Mouse (Mus musculus) G1E (cell line): Measurements from ENCODE around the gene Sf3a2.

Experiments used
- CTCF ChIP-seq: IDR thresholded peaks from 2 replicates; pipeline ENCODE4 v1.5.1; 2012; ENCODE audit warnings: low read depth, low read length, inconsistent platforms, mixed read lengths
- GATA1 ChIP-seq: IDR thresholded peaks from 2 replicates; pipeline ENCODE4 v1.6.1; 2012; ENCODE audit warnings: borderline replicate concordance, low read length, inconsistent platforms, mixed read lengths
- POLR2AphosphoS5 ChIP-seq: IDR thresholded peaks from 2 replicates; pipeline ENCODE4 v1.6.1; 2012; ENCODE audit warnings: low read depth, low read length, inconsistent platforms; ENCODE audit not compliant: insufficient replicate concordance
- TAL1 ChIP-seq: conservative IDR thresholded peaks from 2 replicates; pipeline ENCODE4 v1.6.1; 2012; ENCODE audit warnings: low read depth, low read length, inconsistent platforms, mixed read lengths

GRCm38 (mm10) chr10:80798150-80799006 is at the start of gene Sf3a2, which contains the start of gene Plekhj1:
- TF ChIP-seq CTCF: no peak
- no peak for TF ChIP-seq GATA1
- TF ChIP-seq TAL1: no peak
- TF ChIP-seq POLR2AphosphoS5: no peak
